Mouse (Mus musculus): ENCODE measurements around the gene Mgat5. TPM values are rescaled to one million over a fixed set of nuclear protein-coding genes. Genes with fewer than 3 reads are reported as not detected.

Mgat5 gene
- total and polyA plus RNA-seq, 2 experiments from 2014 or later: 2.1 to 11.2 TPM

DNA sequence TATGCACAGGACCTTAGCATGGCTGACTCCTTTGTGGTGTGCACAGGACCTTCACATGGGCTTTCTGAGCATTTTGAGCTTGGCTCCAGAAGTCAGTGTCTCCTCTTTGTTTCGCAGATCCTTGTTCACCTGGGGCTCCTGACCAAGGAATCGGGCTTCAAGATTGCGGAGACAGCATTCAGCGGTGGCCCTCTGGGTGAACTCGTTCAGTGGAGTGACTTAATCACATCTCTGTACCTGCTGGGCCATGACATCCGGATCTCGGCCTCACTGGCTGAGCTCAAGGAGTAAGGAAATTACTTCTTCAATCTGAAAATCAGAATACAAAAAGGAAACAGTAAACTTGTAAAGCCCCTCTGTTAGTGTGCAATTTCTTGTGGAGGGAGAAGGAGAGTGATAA lies 182.4 kb downstream of the Mgat5 start:
- Histone ChIP-seq H3K4me2 (ENCODE audit: low read depth, low read length) (no peak overlapping the region), H3K27me3 (ENCODE audit: control insufficient read depth, insufficient read depth, low read length) (no peaks in the 10 kb centered on the region), H3K9me3 (replicated peaks; ENCODE audit: control insufficient read depth, low read length) (0 out of 2 replicates have a peak, but pooled peaks cover 9% of the 10 kb centered on the region), H3K4me1 (ENCODE audit: control insufficient read depth, insufficient read depth) (no peaks in the 10 kb centered on the region), H3K4me3 (ENCODE audit: low read depth, low read length) (no peak overlapping the region), H3K36me3 (replicated peaks; ENCODE audit: control insufficient read depth, insufficient read depth, low read length) (peaks cover 74% of the 10 kb centered on the region), H3K9ac (replicated peaks; ENCODE audit: low read depth, low read length) (no peak overlapping the region), H3K27ac (ENCODE audit: low read depth) (no peak overlapping the region)
- ATAC-seq (ENCODE audit: insufficient read depth, low read depth) (no peak), DNase-seq (ENCODE audit: low spot score) (no peak)
- no peak for TF ChIP-seq EP300 (IDR thresholded peaks at IDR 0.05; ENCODE audit: low read depth)
- no peak for TF ChIP-seq CTCF (IDR thresholded peaks at IDR 0.05; ENCODE audit: low read depth)
- WGBS: 88% methylated on average over 7 of the region's 7 CpGs

DNA sequence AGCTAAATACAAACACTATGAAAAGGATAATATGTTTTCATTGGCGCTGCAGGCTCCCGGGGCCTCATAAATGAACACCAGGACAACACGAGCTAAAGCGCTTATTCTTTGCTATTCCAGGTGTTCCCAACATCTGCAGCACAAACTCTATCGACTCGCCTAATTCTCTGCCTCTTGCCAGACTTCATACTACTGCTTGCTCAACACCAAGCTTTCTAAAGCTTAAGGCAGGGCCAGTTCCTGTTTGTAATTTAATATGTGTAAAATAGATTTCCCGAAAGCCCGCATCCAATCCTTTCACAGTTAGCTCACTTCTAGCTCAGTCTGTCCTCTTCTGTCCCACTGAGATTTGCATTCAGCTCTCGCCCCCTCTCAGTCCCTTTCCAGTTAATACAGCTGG lies 182.8 kb downstream of the Mgat5 start:
- H3K36me3 ChIP-seq (replicated peaks; ENCODE audit: control insufficient read depth, insufficient read depth, low read length): peaks cover 76% of the 10 kb centered on the region
- 0 out of 2 replicates have a peak, but pooled peaks cover 9% of the 10 kb centered on the region for H3K9me3 ChIP-seq (replicated peaks; ENCODE audit: control insufficient read depth, low read length)
- no peaks in the 10 kb centered on the region for H3K27me3 ChIP-seq (ENCODE audit: control insufficient read depth, insufficient read depth, low read length)
- no peak overlapping the region for H3K9ac ChIP-seq (replicated peaks; ENCODE audit: low read depth, low read length)
- no peaks in the 10 kb centered on the region for H3K4me1 ChIP-seq (ENCODE audit: control insufficient read depth, insufficient read depth)
- ATAC-seq (ENCODE audit: insufficient read depth, low read depth) (no peak), DNase-seq (ENCODE audit: low spot score) (no peak)
- WGBS: 93% methylated on average over 9 of the region's 9 CpGs
- no peak overlapping the region for H3K27ac ChIP-seq (ENCODE audit: low read depth)
- H3K4me3 ChIP-seq (ENCODE audit: low read depth, low read length): no peak overlapping the region
- H3K4me2 ChIP-seq (ENCODE audit: low read depth, low read length): no peak overlapping the region
- TF ChIP-seq EP300 (IDR thresholded peaks at IDR 0.05; ENCODE audit: low read depth): no peak
- TF ChIP-seq CTCF (IDR thresholded peaks at IDR 0.05; ENCODE audit: low read depth): no peak

DNA sequence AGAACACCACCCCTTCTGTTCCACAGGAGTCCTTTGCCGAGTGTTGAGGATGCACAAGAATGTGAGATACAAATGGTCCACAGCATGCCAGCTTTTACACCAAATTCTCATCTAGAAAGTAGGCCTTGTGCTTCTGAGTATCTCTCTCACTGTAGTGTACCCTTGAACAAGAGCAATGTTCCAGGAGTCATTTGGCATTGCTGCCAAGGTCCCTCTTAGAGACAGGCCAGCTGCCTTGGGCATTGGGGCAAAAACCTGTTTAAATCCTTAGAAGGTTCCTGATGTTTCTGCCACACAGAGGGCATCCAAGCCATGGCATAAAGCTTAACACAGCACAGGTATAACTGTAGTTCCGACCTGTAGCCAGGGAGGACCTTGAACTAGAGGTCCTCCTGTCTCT lies 189.9 kb downstream of the Mgat5 start:
- ATAC-seq (ENCODE audit: insufficient read depth, low read depth): no peak
- no peak overlapping the region for H3K4me3 ChIP-seq (ENCODE audit: low read depth, low read length)
- H3K27ac ChIP-seq (ENCODE audit: low read depth): no peak overlapping the region
- no peak overlapping the region for H3K9ac ChIP-seq (replicated peaks; ENCODE audit: low read depth, low read length)
- H3K27me3 ChIP-seq (ENCODE audit: control insufficient read depth, insufficient read depth, low read length): no peaks in the 10 kb centered on the region
- peaks cover 62% of the 10 kb centered on the region for H3K36me3 ChIP-seq (replicated peaks; ENCODE audit: control insufficient read depth, insufficient read depth, low read length)
- DNase-seq (ENCODE audit: low spot score): no peak
- no peak overlapping the region for H3K4me2 ChIP-seq (ENCODE audit: low read depth, low read length)
- H3K4me1 ChIP-seq (ENCODE audit: control insufficient read depth, insufficient read depth): no peaks in the 10 kb centered on the region
- TF ChIP-seq CTCF (IDR thresholded peaks at IDR 0.05; ENCODE audit: low read depth) (no peak), EP300 (IDR thresholded peaks at IDR 0.05; ENCODE audit: low read depth) (no peak)
- 0 out of 2 replicates have a peak, but pooled peaks cover 9% of the 10 kb centered on the region for H3K9me3 ChIP-seq (replicated peaks; ENCODE audit: control insufficient read depth, low read length)
- 90% methylated on average over 2 of the region's 2 CpGs for WGBS

DNA sequence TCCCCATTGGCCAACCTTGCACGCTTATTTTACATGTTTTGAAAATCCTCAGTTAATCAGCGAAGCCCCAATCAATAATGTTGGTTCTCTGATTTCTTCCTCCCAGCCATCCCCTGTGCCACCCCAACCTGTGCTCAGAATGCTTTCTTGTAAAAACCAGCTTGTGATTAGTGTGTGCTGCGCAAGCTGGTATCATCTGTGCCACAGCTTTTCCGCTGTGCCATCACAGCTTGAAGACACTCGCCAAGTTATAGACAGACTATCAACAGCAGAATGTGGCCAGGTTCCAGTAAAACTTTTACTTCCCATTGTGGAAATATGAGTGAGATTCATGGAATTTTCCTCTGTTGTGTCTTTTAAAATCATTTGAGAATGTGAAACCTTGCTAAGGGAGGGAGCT lies 190.9 kb downstream of the Mgat5 start:
- no peak for ATAC-seq (ENCODE audit: insufficient read depth, low read depth)
- no peak overlapping the region for H3K4me3 ChIP-seq (ENCODE audit: low read depth, low read length)
- DNase-seq (ENCODE audit: low spot score): no peak
- no peak overlapping the region for H3K27ac ChIP-seq (ENCODE audit: low read depth)
- 0 out of 2 replicates have a peak, but pooled peaks cover 9% of the 10 kb centered on the region for H3K9me3 ChIP-seq (replicated peaks; ENCODE audit: control insufficient read depth, low read length)
- no peak for TF ChIP-seq CTCF (IDR thresholded peaks at IDR 0.05; ENCODE audit: low read depth)
- TF ChIP-seq EP300 (IDR thresholded peaks at IDR 0.05; ENCODE audit: low read depth): no peak
- no peaks in the 10 kb centered on the region for H3K27me3 ChIP-seq (ENCODE audit: control insufficient read depth, insufficient read depth, low read length)
- H3K4me1 ChIP-seq (ENCODE audit: control insufficient read depth, insufficient read depth): no peaks in the 10 kb centered on the region
- no peak overlapping the region for H3K9ac ChIP-seq (replicated peaks; ENCODE audit: low read depth, low read length)
- WGBS: 89% methylated on average over 5 of the region's 5 CpGs
- no peak overlapping the region for H3K4me2 ChIP-seq (ENCODE audit: low read depth, low read length)
- H3K36me3 ChIP-seq (replicated peaks; ENCODE audit: control insufficient read depth, insufficient read depth, low read length): peaks cover 53% of the 10 kb centered on the region

DNA sequence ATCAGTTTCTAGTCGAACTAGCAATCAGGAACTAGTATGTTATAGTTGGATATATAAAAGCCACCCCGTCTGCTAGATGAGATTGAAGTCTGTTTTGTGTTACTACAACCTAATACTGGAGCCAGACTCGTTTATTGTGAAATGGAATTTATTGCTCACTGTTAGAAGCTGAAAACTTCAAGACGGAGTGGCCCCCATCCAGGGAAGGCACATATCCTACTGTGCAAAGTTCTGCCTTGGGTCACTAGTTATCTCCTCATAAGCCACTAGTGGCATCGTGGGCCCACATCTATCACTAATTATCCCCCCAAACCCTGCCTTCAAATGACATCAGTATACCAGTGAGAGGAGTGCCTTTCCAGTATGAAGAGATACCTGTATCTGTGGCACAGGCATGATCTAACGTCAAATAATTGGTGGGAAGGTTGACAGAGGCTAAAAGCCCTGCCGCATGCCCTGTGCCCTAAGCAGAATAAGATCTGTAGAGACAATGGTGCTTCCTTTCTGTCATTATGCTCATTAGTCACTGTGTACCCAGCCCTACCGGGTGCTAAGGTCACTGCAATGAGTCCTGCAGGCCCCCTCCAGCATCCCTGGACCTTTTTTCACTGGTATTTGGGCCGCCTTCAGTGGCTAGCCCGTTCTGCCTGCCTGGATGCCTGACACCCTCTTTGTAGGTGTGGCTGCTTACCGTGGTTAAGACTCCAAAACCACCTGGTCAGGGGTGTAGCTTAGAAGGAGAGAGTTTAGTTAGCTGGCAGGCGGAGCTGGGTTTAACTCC lies 191.9 kb downstream of the Mgat5 start:
- Histone ChIP-seq H3K9ac (replicated peaks; ENCODE audit: low read depth, low read length) (no peak overlapping the region), H3K9me3 (replicated peaks; ENCODE audit: control insufficient read depth, low read length) (no peaks in the 10 kb centered on the region), H3K27ac (ENCODE audit: low read depth) (no peak overlapping the region), H3K4me3 (ENCODE audit: low read depth, low read length) (no peak overlapping the region), H3K27me3 (ENCODE audit: control insufficient read depth, insufficient read depth, low read length) (no peaks in the 10 kb centered on the region), H3K4me1 (ENCODE audit: control insufficient read depth, insufficient read depth) (no peaks in the 10 kb centered on the region), H3K4me2 (ENCODE audit: low read depth, low read length) (no peak overlapping the region), H3K36me3 (replicated peaks; ENCODE audit: control insufficient read depth, insufficient read depth, low read length) (peaks cover 43% of the 10 kb centered on the region)
- TF ChIP-seq CTCF (IDR thresholded peaks at IDR 0.05; ENCODE audit: low read depth): no peak
- no peak for TF ChIP-seq EP300 (IDR thresholded peaks at IDR 0.05; ENCODE audit: low read depth)
- WGBS: 81% methylated on average over 12 of the region's 12 CpGs
- DNase-seq (ENCODE audit: low spot score) (no peak), ATAC-seq (ENCODE audit: insufficient read depth, low read depth) (no peak)

DNA sequence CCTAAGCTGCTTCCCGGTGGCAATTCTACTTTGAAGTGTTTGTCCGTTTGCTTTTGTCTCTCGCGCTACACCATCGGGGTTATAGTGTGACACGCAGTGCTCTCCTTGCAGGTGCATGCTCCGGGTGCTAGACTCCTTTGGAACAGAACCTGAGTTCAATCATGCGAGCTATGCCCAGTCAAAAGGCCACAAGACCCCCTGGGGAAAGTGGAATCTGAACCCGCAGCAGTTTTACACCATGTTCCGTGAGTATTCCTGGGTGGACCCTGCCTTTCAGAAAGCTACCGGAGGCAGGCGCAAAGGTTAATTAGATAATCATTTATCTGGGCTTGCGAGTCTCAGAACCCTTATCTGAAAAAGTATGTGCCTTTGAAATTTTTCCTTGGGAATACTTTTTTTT lies 192.6 kb downstream of the Mgat5 start:
- H3K4me3 ChIP-seq (ENCODE audit: low read depth, low read length): no peak overlapping the region
- no peaks in the 10 kb centered on the region for H3K4me1 ChIP-seq (ENCODE audit: control insufficient read depth, insufficient read depth)
- WGBS: 87% methylated on average over 13 of the region's 13 CpGs
- DNase-seq (ENCODE audit: low spot score): no peak
- H3K27ac ChIP-seq (ENCODE audit: low read depth): no peak overlapping the region
- TF ChIP-seq EP300 (IDR thresholded peaks at IDR 0.05; ENCODE audit: low read depth) (no peak), CTCF (IDR thresholded peaks at IDR 0.05; ENCODE audit: low read depth) (no peak)
- no peak overlapping the region for H3K4me2 ChIP-seq (ENCODE audit: low read depth, low read length)
- ATAC-seq (ENCODE audit: insufficient read depth, low read depth): no peak
- no peaks in the 10 kb centered on the region for H3K27me3 ChIP-seq (ENCODE audit: control insufficient read depth, insufficient read depth, low read length)
- peaks cover 40% of the 10 kb centered on the region for H3K36me3 ChIP-seq (replicated peaks; ENCODE audit: control insufficient read depth, insufficient read depth, low read length)
- no peak overlapping the region for H3K9ac ChIP-seq (replicated peaks; ENCODE audit: low read depth, low read length)
- no peaks in the 10 kb centered on the region for H3K9me3 ChIP-seq (replicated peaks; ENCODE audit: control insufficient read depth, low read length)

Measured in heart, postnatal 0 days (tissue).